Mouse (Mus musculus) layer of hippocampus, adult 2 months (tissue): ENCODE measurements at regions not wholly inside any gene's neighbourhood (a gene's known extent, or its start where the extent isn't known, plus 50 kb on each side); places are given as distances from the start of the nearest gene placed in this dataset.
A peak's percentile ranks its signal among the peaks of the same experiment; 100 is the strongest.

ENCODE experiments used
- DNase-seq, 2 experiments: peaks; one replicate each; pipeline ENCODE4 v3.0.0; 2022; ENCODE audit warnings: low spot score in 2 of 2
- H3K27ac ChIP-seq: fragments of 200-600 bp; 2 replicates; pipeline ENCODE4 v1.8.1; 2022
- H3K4me3 ChIP-seq: fragments of 200-600 bp; 2 replicates; pipeline ENCODE4 v1.8.1; 2022; ENCODE audit warnings: mild to moderate bottlenecking
- CTCF ChIP-seq: fragments of 200-600 bp; conservative IDR thresholded peaks from 2 replicates; pipeline ENCODE4 v1.8.1; 2022; ENCODE audit warnings: antibody characterized with exemption, mild to moderate bottlenecking, moderate library complexity

DNA sequence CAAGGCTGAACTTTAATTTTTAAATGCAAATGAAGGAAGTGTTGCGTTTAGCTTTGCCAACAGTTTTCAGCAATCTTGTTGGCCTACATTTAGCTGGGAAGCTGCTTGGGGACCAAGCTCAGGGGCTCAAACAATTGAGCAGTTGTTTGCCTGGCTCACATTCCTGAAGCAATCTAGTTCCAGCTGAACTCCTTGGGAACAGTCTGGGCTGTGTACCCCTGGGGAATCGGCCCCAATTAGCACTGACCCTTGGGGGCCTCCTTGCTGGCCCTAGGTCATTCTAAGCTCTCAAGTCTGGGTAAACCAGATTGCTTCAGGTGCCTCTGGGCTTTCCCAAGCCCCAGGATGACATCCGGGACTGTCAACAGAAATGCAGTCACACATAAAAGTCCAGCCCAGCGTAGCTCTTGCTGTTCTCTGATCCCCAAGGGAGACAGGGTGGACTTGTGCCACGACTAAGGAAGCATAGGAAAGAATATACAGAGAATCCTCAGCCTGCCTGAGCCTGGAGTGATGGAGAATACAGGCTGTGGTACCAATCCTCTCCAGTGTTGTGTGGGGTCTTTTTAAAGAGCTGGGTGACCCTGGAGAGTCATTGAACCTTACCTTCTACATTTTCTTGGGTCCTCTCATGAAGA is 440.4 kb downstream of the Sox2 start:
- H3K27ac ChIP-seq: peak overlapping the region; percentile 86
- no peak for TF ChIP-seq CTCF
- H3K4me3 ChIP-seq: no peak overlapping the region
- DNase-seq: peak; percentile 21 to 67

DNA sequence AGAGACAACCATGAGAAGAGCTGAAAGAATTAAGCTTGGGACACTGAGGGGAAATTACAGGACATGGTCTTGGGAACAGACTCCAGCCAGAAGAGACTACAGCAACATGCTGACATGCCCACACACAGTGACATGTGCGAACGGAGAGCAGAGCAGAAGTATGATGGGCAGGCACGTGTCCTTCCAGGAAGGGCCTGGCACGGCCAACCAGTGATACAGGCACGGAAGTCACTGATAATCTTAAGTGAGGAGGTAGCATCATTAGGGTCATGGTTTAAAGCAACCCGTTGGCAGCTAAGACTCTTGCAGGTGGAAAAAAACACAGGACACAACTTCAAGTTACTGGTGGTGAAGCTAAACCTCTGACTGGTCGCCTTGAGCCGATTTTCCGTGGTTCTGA is 442.8 kb downstream of the Sox2 start:
- no peak for TF ChIP-seq CTCF
- DNase-seq: no peak
- Histone ChIP-seq H3K4me3 (no peak overlapping the region), H3K27ac (no peak overlapping the region)

DNA sequence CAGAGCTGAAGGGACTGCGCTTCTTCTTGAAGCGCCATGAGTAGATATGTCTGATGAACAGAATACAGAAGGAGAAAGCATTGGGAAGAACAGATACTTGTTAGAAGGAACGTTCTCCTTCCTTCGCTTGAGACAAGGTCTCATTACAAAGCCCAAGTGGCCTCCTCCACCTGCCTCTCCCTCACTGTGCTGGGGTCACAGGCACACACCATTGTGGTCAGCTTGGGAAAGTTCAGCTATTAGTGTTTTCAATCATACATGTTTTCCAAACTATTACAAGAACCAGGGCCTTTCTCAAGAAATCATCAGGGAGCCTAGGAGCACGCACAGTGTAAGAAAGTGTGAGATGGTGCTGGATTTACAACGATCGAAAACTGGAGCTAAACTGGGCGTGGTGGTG is 445.0 kb downstream of the Sox2 start:
- no peak overlapping the region for H3K27ac ChIP-seq
- DNase-seq: no peak
- no peak for TF ChIP-seq CTCF
- no peak overlapping the region for H3K4me3 ChIP-seq

DNA sequence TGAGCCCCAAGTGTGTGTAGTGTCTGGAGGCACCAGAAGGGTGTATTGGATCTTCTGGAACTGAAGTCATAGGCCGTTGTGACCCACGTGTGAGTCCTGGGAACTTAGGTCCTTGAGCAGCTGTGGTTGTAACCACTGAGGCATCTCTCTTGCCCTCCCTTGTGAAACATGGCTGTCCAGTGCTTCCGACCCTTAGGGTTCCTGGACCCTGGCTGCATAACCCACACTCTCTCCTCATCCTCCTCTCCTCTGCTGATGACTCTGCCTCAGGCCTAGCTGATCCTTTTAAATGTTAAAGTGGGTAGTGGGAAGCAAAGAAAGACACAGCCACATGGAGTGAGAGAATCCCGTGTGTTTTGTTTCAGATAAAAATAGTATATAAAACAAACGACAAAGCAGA is 446.2 kb downstream of the Sox2 start:
- no peak overlapping the region for H3K27ac ChIP-seq
- no peak for DNase-seq
- TF ChIP-seq CTCF: no peak
- no peak overlapping the region for H3K4me3 ChIP-seq

DNA sequence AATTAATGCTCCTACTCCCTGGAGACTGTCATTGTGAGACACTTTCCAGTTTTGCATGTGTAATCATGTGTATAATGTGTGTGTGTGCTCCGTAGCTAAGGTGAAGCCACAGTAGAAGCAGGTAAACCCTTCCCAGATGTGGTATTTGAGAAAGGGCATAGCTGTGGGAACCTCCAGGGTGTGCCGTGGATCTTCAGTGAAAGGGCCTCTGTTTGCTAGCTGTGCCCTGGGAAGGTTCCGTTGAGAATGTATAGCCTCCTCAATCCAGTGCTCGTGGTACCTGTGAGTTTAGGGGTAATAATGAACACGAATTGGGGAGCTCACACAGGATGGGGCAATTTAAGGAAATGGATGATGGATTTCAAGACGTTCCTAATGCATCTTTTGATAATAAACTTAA is 447.6 kb downstream of the Sox2 start:
- no peak for TF ChIP-seq CTCF
- Histone ChIP-seq H3K4me3 (no peak overlapping the region), H3K27ac (no peak overlapping the region)
- DNase-seq: no peak

DNA sequence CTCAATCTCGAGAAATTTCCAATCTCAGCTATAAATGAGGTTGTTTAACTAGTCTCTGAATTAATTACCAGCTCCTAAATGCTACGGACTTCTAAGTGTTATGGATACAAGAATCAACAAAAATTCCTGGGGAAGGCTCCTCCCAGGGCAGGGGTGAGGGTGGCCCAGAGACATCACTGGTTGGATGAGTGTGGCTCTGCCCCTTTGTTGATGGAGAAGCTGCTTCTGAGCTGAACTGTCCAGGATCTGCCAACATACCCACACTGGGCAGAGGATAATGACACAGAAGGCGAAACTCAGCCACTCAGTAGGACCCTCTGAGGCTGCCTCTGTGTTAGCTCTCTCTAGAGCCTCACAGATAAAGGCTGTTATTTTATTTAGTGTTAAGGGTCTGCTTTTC is 449.0 kb downstream of the Sox2 start:
- DNase-seq: no peak
- no peak overlapping the region for H3K4me3 ChIP-seq
- TF ChIP-seq CTCF: no peak
- no peak overlapping the region for H3K27ac ChIP-seq

DNA sequence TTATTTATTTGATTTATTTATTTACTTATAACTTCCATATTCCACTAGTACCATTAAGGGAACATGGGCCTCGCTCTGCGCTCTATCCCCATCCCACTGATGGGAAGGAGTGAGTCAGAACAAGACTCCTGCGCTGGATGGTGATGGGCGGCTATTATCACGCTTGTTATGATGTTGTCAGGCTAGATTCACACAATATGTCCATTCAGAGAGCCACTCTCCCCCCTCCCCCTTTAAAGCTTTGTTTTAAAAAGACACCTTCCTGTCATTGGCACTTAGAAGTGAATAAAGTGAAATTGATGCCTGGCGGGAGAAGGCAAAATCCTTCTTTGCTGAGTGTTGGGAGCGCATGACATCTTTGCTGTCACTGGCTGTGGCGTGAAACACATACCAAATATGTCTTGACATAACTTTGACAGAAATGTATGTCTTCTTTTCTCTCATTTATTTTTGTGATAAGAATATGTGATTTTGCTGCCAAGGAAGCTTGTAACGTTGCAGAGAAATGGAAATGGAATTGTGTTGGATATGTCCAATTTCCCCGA is 449.7 kb downstream of the Sox2 start:
- no peak for TF ChIP-seq CTCF
- no peak overlapping the region for H3K27ac ChIP-seq
- no peak for DNase-seq
- no peak overlapping the region for H3K4me3 ChIP-seq

DNA sequence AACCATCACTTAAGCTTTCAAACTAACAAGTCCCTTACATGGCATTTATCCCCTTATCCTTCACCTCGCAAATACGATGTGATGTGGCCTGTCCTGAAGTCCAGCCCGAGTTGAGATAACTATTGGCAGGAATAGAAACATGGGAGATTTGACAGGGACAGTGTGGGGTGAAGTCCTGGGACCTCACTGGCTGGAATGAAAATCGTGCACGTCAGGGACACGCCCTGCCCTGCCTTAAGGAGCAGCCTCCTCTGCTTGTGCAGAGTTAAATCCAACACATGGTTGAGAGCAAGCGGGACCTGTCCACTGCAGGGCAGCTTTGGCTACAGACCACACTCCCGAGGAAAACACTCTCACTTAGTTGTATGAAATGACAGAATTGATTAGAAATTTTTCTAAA is 451.1 kb downstream of the Sox2 start:
- DNase-seq: no peak
- Histone ChIP-seq H3K27ac (peak overlapping the region; percentile 0; the same call in 1 of the 2 replicates), H3K4me3 (no peak overlapping the region)
- TF ChIP-seq CTCF: no peak

DNA sequence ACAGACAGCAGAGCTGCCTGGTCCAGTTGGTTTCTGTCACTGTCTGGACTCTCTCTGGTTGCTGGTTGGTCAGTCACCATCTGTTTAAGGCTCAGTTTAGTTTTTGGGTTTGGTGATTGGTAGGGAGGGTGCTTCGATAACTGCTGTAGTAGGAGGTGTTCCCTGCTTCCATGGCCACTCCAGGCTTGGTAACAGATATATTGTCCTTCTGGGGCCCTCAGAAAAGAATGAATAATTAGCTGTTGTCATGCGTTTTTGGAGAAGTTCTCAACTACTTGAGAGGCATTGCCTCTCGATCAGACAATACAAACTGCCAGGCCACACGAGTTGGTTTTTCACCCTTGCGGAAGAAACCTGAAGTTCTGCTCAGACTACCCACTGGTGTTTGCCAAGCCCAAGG is 451.7 kb downstream of the Sox2 start:
- Histone ChIP-seq H3K4me3 (no peak overlapping the region), H3K27ac (peak overlapping the region; percentile 73)
- no peak for DNase-seq

DNA sequence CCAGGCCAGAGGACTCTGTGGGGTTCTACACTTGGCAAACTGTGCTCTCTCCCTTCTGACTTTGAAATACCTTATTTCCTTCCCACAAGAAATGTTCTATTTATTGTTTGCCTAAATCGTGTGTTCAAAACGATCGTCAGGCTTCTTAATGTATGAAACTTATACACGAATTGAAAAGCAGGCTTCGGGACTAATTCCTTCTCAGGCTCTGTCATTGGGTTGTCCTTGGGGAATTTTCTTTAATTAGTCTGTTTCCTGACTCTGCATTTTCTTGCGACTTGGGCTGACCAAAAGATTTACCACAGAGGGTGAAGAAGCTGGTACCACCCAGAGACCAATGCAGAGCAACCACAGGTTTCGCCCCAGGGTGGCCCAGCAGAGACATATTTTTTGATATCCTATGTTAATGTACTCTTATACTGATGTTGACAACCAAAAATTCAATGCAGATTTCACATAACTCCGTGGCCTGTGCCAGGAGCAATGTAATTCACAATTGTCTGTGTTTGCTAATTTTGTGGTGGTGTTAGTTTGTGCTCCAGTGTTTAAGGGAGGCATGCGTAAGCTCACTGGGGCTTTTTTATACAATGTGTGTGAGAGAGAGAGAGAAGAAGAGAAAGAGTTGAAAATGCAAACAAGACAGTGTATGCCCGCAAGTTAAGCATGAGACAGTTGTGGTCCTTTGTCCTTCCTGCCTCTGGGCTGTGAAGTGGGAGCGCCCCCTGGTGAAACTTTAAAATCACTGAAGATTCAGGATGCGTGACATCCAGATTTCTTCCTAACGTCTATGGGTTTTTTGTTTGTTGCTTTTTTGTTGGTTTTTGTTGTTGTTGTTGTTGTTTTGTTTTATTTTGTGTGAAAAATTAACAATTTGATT is 452.7 kb downstream of the Sox2 start:
- peak; percentile 94 for TF ChIP-seq CTCF
- Histone ChIP-seq H3K27ac (peak overlapping the region; percentile 73), H3K4me3 (no peak overlapping the region)
- DNase-seq: peak; percentile 53 to 77

More for the DNA sequence above, 451.7 kb downstream of the Sox2 start:
- TF ChIP-seq CTCF: no peak

DNA sequence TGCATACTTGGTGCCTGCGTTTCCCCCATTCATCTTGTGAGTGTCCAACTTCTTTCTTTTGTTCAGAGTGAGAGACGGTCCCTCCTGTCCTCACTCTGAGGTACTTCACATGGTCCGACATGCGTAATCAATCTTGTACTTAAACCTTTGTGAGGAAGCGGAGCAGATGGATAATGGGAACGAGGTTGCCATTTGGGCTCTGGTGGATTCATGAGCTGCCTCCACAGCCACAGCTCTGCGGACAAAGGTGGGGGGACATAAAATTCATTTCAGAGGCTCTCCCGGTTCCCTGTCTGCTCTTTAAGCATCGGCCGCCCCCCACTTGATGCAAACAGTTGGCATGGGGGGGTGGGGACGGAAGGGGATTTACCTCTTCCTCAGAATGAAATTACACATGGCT is 454.7 kb downstream of the Sox2 start:
- TF ChIP-seq CTCF: no peak
- Histone ChIP-seq H3K4me3 (no peak overlapping the region), H3K27ac (no peak overlapping the region)
- no peak for DNase-seq

DNA sequence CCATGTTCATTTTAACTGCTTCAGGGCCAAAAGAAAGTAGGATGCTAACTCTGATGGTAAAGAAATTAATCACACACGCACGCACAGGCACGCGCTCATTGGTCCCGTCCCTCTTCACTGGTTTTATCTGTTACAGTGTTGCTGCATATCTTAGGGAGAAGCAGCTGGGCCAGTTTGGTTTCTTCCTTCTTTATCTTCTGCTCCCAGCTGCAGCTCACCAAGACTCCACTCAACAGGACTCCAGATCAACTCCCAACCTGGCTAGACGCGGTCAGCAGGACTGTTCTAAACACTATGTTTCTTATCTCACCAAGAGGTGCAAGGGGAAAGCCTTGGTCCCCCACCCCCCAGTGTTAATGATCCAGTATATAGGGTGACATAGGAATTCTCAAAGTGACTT is 455.9 kb downstream of the Sox2 start:
- TF ChIP-seq CTCF: no peak

DNA sequence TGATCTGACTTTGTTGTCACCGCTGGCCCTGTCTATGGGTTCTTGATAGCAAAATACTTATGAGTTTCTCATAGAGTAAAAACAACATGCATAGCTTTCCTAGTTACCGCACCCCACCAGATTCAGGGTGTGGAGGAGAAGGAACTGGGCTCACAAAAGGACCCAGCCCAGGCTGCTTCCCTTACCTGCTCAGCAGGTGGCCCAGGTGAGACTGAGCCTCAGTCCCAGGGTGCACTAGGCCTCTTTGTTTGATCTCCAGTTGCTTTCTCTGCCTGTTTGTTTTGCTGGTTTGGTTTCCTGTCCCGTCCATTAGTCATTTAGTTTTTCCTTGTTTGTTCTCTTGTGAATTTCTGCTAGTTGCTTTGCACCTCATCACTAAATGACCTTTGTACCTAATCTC is 483.3 kb downstream of the Sox2 start:
- H3K4me3 ChIP-seq: no peak overlapping the region
- DNase-seq: no peak
- no peak overlapping the region for H3K27ac ChIP-seq
- TF ChIP-seq CTCF: no peak

More for the DNA sequence above, 455.9 kb downstream of the Sox2 start:
- no peak overlapping the region for H3K27ac ChIP-seq
- no peak for DNase-seq
- H3K4me3 ChIP-seq: no peak overlapping the region
